Mouse (Mus musculus) cerebellum, adult 18-20 months (tissue): ENCODE measurements at regions not wholly inside any gene's neighbourhood (a gene's known extent, or its start where the extent isn't known, plus 50 kb on each side); places are given as distances from the start of the nearest gene placed in this dataset.

ENCODE experiments used
- DNase-seq, 2 experiments: peaks; one replicate each; pipeline ENCODE4 v3.0.0; 2021

GRCm38 (mm10) chr12:59834809-59835208, 615.3 kb upstream of the Fbxo33 start:
- no peak for DNase-seq

- DNase-seq, result no peak
Measured at GRCm38 (mm10) chr12:59822918-59823317, 603.4 kb upstream of the Fbxo33 start.

DNA sequence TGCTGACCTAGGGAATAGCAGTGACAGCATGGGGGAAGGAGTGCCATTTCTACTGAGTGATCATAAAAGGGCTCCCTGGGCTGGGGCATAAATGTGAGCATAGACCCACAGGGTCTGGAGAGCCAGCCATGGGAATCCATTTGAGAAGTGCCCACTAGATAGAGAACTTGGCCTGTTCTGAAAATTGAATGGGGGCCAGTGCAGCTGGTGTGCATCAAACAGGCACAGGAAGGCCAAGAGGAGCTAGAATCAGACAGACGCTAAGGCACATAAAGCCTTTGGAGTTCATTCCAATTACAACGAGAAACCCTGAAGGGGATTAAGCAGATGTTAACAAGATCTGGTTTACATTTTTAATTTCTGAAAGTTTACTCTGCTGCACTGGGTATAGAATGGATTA, 602.9 kb upstream of the Fbxo33 start:
- no peak for DNase-seq

DNA sequence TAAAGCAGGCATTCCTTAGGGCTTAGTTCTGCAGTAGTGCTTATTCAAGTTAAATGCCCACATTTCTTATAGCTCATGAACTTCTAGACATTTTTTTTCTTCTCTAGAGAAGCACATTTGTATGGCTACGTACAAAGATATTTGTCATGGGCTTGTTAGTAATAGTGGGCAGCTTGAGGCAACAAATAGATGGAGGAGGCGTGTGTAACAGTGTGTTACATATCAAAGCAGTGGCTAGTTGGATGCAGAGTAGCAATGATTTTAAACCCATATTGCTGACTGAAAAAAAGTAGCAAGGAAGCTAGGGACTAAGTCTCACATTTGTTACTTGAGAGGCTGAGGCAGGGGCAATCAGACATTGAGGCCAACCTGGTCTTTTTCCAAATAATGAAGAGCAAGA, 602.2 kb upstream of the Fbxo33 start:
- DNase-seq, result no peak

GRCm38 (mm10) chr12:59815965-59816364, 596.4 kb upstream of the Fbxo33 start:
- DNase-seq, result no peak

DNA sequence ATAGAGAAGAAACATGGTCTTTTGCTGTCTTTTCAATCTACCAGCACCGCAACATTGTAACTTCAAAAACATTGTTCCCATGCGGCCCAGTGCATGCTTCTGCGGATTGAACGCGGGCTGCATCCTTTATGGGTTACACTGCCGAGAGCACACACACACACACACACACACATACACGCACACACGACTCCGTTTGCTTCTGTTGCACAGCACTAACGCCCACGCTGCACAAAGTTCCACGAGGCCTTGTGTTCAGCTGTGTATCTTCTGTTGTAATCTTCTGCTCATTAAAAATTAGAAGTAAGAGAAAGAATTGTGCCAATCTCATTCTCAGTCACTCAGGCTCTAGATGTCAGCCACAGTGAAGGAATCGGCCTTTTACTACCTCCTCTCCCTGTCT, 594.8 kb upstream of the Fbxo33 start:
- no peak for DNase-seq

- DNase-seq, result no peak
Measured at GRCm38 (mm10) chr12:59809224-59809623, 589.7 kb upstream of the Fbxo33 start.

DNA sequence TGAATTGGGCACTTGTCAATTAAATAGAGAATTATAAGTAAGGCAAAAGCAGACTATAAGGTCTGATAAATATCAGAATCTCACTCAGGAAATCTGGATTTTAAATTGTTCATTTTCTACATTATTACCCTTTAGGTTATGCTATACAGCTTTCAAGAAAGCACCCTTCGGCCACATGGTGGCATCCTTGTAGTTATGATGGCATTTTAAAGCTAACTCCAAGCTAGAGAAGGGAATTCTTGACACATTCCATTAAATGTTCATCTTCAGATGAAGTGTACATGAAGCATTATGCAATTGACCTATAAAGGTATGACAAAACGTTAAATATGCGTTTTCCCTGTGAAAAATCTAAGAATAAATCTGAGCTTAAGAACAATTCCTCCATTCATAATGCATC, 578.5 kb upstream of the Fbxo33 start:
- DNase-seq, result no peak

- no peak for DNase-seq
Measured at GRCm38 (mm10) chr12:59791473-59791872, 571.9 kb upstream of the Fbxo33 start.

- no peak for DNase-seq
Measured at GRCm38 (mm10) chr12:59786831-59787230, 567.3 kb upstream of the Fbxo33 start.

DNA sequence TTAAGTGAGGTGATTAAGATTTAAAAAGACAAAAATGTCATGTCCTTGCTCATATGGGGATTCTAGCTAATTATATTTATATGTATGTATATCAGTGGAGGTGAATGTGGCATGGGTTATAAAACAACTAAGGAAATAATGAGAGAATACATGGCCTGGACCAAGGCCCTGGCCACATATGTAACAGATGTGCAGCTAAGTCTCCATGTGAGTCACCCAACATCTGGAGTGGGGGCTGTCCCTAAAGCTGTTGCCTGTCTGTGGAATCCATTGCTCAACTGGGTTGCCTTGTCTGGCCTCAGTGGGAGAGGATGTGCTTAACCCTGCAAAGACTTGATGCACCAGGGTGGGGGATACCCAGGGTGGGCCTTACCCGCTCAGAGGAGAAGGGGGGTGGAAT, 551.5 kb upstream of the Fbxo33 start:
- DNase-seq, result no peak

- DNase-seq, result no peak
Measured at GRCm38 (mm10) chr12:59762260-59762659, 542.7 kb upstream of the Fbxo33 start.

DNA sequence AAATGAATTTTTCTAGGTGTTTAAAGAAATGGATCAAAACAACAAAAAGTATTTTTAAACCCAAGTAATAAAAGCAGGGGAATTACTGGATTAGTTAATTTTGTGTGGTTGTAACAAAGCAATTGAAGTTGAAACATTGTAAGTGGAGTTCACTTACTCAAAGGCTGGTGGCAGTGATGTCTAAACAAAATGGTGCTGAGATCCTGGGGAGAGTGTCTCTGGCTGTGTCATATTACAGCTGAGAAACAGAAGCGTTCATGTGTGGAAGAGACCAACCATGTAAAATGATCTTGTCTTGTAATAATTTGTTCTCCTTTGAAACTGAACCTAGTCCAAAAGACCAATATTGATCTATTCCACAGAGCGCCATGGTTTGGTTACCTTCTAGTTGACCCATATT, 525.2 kb upstream of the Fbxo33 start:
- no peak for DNase-seq

DNA sequence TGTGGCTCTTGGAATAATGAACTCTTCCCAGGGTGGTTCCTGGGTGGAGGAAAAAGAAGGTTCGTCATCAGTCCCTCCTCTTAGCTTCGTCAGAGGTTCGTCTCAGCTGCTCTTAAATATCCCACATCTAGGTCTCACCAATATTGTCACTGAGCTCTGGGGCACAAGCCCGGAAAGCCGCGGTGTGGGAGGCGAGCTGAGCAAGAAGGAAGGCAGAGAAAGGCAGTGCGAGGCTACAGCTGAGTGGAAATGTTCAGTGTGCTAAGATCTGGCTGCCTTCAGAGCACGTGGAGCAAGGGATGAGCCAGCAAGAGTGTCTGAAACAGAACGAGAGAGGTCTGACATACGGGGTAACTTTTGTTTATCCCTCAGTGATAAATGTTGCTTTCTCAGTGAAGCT, 523.7 kb upstream of the Fbxo33 start:
- DNase-seq, result no peak

DNA sequence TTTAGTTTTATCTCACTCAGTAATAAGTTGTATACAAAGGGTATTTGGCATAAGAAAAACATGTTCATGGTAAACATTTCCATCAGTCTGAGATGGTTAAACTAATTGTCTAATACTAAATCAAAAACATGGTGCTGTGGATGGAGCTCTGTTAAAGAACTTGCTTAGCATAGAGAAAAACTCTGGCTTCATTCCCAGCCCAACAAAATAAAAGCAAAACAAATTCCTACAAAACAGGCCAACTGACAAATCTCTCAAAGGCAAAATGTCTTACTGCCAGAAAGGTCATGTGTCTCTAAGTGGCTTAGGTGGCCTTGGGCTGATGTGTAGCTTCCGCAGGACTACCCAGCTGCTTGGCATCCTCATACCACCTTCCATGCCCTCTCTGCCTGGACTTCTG, 505.4 kb upstream of the Fbxo33 start:
- no peak for DNase-seq

DNA sequence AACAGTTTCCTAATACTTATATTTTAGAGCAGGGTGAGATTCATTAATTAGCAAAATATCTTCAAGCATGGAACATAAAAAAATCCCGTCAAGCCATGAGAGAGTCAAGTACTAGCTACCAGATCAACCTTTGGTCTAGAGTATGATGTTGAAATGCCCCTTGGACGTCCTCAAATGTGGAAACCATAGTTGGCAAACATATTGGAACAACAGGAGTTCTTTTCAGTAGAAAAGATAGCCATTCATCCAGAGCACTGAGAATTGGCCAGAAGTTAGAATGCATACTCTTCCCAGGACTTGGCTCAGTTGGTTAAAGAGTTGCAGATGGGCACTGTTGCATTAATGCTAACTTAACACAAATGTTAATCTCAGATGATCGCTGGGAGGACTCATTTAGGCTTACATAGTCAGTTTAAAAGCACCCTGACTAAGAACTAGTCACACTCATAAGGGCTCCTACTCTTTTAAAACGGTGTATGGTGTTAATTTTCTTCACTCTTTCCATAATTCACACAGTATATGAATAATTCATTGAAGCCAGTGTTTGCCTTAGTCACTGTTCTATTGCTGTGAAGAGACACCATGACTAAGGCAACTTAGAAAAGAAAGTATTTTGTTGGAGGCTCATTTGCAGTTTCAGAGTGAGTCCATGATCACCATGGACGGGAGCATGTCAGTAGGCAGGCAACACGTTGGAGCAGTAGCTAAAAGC, 503.1 kb upstream of the Fbxo33 start:
- DNase-seq, result no peak

- no peak for DNase-seq
Measured at GRCm38 (mm10) chr12:59713216-59713615, 493.7 kb upstream of the Fbxo33 start.

DNA sequence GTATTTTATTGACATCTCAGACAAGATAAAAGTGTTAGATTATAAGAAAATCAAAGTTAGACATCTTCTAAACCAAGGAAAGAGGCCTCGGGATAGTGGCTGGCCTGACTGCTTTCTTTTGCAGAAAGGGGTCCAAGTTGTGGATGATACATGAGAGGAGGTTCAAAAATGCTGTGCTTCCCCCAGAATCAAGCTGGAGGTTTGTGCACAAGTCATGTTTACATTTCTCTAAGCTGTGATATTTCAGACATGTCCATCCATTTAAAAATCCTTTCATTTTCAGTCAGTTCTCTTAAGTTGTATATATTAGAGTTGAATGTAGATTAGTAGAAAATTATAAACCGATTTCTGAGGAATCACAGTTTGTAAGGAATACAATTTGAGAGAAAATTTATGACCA, 463.7 kb upstream of the Fbxo33 start:
- DNase-seq, result no peak

- DNase-seq, result no peak
Measured at GRCm38 (mm10) chr12:59663161-59663560, 443.6 kb upstream of the Fbxo33 start.

- no peak for DNase-seq
Measured at GRCm38 (mm10) chr12:59630678-59631077, 411.2 kb upstream of the Fbxo33 start.

- no peak for DNase-seq
Measured at GRCm38 (mm10) chr12:59623147-59623546, 403.6 kb upstream of the Fbxo33 start.

DNA sequence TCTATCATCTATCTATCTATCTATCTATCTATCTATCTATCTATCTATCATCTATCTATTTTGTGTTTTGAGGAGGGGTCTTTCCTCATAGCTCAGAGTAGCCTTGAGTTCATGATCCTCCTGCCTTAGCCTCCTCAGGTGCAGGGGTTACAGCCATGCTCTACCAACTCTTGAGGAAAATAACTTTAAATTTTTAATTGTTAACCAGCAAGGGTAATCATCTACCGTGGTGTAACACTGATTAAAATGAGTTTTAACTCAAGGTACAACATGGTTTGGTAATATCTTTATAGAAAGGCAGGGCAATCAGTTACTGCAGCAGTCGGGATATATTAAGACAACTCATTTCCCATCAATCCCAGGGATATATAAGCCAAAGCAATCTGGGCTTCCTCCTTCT, 401.6 kb upstream of the Fbxo33 start:
- no peak for DNase-seq

- no peak for DNase-seq
Measured at GRCm38 (mm10) chr12:59620340-59620739, 400.8 kb upstream of the Fbxo33 start.

GRCm38 (mm10) chr12:59616075-59616474, 396.6 kb upstream of the Fbxo33 start:
- no peak for DNase-seq

GRCm38 (mm10) chr12:59599785-59600184, 380.3 kb upstream of the Fbxo33 start:
- no peak for DNase-seq

- no peak for DNase-seq
Measured at GRCm38 (mm10) chr12:59589354-59589753, 369.8 kb upstream of the Fbxo33 start.
